Mouse (Mus musculus): Measurements from ENCODE around the gene Zfp239.
"Not testable (repeated sequence)": the region's sequence is repeated elsewhere in the genome, so short reads cannot be mapped to it uniquely, and the experiment has no call there.

The Zfp239 gene

DNA sequence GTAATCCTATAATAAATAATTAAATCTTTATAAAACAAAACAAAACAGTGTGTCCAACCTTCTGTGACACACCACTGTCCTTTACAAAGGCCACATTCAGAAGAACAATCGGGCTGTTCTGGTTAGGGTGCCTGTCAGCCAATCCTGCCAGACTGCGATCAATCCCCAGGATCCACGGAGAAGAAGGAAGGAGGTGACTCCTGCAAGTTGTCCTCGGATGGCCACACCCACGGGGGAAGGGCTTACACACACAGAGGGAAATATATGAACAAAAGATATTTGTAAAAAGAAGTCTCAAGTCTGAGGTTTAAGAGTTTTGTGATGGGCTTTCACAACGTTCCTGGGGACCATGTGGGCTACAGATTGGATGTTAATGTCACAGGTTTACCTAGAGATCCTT is at the start of gene Zfp239:
Gene Zfp239 (plus strand): TSS at position 253 of the 400 bp plus-strand sequence.
- in situ Hi-C loops (cut with MboI): no loop called here

DNA sequence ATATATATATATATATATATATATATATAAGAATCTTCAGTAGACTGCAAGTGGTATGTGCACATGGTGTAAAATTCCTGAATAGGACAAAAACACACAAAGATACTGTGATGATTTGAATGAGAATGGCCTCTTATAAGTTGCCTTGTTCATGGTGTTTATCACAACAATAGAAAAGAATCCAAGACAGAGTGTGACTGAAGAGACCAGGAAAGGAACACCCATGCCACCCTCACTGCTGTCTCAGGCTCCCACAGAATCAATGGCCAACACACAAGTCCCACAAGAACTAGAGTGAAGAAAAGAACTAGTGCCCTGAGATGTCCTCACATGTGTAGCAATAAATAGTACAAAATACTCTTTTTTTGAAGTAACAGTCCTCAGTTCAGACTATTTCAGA is 47.2 kb upstream of the Zfp239 start:
- in situ Hi-C loops (cut with MboI): no loop called here

DNA sequence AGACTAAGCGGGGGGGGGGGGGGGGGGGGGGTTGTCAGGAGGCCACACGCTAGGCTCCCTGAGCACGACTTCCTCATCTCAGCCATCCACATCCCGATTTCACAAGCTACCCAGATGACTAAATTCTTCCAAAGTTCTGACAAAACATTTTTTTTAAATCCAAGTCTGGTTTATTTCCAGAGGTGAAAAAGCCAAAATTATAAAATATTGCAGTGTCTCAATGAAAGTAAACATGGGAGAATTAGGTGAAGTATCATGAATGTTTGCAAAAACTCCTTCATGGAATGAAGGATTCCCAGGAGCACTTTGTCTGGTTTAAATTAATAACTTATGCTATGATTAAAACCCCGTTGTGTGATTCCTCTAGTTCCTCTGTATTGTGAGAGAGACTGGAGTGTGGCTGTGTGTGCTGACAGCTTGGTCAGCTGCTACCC is 44.8 kb upstream of the Zfp239 start:
- in situ Hi-C loops (cut with MboI): no loop called here

DNA sequence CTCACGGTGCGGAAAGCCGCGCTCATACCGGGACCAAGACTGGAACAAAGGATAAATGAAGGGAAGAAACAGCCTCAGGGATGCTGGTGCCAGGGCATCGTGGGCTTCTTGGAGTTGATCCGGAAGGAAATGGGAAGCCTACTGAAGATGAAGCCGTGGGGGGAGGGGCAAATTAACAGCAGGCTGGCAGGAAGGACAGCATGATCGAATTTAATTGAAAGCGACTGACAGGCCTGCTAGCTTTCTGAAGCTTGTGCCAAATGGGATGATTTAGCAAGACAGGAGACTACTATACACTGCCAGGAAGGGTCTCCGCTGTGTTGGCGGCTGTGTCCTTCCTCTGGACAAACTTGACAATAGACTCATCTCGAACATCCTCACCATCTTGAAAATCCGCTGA is 41.6 kb upstream of the Zfp239 start:
- in situ Hi-C loops (cut with MboI): no loop called here

DNA sequence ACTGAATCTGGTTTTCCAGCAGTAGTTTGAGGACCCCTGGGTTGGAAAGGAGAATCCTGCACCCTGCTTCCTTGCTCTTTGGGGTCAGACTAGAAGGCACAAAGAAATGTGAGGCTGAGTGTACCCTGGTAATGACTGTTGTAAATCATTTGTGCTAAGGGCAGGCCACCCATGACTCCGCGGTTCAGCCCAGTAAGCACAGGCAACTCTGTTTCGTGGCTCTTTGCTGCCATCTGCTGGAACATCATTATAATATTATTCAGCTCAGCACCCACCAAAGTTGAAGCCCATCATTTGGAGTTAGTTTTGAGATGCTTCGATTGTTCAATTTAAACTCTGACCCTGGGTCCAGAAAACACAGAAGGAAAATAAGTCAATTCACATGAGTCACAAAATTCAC is 36.5 kb upstream of the Zfp239 start:
- in situ Hi-C loops (cut with MboI): no loop called here

DNA sequence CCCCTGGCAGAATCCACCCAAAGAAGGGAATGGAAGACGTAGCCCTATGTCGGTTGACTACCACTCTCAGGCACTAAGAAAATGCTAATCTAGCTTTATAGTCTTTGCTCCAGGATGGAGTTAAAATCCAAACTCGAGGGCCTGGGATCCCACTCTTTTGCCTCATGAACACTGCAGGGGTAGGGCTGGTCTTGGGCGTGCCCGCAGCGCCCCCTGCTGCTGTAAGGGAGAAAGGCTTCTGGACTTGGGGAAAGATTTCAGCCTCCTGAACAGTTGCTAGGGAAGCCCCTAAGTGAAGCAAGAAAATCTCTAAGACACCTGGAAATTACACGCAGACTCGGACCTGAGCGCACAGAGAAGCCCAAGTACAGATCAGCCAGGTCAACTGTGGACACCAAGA is 33.6 kb upstream of the Zfp239 start:
- in situ Hi-C loops (cut with MboI): no loop called here

DNA sequence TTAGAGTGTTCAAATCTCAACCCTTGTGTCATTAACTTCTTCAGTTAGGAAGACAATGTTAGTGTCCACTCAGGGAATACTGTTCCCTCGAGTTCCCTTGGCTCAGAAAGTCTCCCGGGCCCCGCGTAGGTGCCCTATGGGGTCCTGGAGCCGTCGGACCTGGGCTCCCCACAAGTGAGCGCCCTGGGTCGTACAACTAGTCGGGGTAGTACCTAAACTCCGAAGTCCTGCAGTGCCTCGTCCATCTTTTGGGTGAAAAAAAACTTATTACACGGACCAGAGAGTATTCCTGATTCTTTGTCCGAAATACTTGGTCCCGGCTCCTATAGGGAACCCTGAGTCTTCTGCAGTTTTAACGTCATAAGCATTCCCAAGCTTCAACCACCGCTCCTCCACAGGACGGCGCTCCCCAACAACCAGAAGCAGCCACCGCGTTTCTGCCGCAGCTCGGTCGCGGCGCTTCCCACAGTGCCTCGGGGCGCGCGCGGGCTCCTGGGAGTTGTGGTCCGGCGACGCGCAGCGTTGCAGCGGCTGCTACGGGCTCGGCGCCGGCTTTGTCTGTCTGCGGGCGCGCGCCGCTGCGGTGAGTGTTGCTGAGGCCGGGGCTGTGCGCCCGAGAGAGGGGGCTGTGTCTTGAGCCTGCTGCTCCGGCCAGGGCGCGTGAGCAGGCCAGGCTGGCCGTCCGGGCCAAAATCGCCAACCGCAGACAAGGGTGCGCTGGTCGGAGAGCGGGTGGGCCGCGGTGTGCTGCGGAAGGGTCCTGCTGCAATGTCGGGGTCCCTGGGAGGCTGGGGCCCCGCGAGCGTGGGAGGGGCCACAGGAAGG is 21.0 kb upstream of the Zfp239 start, which contains the start of gene Zfp637:
Gene Zfp637 (plus strand): TSS at position 495 of the 825 bp plus-strand sequence.
- in situ Hi-C loops (cut with MboI): no loop called here

DNA sequence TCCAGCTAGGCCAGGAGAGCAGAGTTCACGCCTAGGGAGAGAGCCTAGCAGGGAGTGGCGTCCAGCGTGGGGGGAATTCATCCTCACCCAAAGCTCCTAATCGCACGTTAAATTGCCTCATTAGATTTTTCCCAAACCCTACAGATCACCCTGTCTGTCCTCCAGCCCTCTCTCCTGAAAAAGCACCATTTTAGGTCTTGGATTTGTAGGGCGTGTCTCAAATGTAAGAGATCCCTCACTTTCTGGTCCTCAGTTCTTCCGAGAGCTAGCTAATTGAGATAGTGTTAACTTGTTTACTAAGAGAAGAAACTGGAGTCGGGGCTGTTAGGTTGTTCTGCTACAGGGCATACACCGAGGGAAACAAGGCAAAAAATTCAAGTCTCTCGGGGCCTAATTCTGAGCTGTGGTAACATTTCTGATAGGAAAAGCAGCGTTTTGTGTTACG is 20.4 kb upstream of the Zfp239 start:
- in situ Hi-C loops (cut with MboI): no loop called here

DNA sequence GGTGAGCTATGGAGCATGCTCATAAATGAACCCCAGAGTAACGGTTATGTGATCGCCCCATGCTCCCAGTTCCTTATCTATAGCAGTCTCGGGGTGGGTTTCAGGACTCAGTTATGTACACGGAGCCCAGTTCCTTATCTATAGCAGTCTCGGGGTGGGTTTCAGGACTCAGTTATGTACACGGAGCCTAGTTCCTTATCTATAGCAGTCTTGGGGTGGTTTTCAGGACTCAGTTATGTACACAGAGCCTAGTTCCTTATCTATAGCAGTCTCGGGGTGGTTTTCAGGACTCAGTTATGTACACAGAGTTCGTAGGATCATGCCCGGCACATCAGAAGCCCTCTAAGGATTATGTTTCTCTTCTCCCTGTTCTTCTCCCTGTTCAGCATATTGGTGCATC is 17.3 kb upstream of the Zfp239 start:
- in situ Hi-C loops (cut with MboI): no loop called here

DNA sequence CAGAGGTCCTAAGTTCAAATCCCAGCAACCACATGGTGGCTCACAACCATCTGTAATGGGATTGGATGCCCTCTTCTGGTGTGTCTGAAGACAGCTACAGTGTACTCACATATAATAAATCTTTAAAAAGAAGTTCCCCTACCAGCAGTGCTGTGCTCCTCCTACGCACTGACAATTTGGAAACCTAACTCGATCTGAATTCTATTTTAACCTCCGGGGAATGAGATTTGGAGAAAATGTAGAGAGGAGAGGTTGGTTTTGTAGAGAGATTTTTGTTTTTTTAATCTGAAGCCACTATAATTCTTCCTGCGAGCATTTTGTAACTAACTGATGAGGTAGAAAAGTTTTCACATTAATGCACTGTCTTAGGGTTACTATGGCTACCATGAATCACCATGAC is 15.2 kb upstream of the Zfp239 start:
- in situ Hi-C loops (cut with MboI): not testable (repeated sequence)

DNA sequence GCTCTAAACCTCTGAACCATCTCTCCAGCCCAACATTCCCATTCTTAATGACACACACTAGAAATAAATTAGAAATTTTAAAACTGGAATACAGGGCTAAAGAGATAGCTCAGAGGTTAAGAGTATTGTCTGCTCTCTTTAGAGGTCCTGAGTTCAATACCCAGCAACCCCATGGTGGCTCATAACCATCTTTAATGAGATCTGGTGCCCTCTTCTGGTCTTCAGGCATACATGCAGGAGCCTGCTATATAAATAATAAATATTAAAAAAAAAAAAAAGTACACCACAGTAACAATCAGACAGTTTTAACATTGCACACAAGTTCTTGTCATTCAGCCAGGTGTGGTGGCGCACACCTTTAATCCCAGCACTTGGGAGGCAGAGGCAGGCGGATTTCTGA is 14.1 kb upstream of the Zfp239 start:
- in situ Hi-C loops (cut with MboI): no loop called here

DNA sequence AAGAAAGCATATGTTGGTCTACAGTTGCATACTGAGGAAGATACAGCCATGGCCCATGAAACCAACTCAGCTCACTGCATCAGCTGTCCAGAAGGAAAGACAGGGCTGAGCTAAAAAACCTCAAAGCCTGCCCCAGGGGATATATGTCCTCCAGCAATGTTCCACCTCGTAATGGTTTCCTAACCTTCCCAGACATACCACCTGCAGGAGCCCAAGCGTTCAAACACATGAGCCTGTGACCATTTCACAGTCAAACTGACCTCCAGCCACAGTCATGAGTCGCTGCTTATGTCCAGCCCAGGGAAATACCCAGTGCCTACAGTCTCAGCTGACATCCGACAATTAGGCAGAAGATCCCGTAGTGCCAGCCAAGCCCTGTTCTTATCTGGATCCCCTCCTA is 13.3 kb upstream of the Zfp239 start:
- in situ Hi-C loops (cut with MboI): no loop called here

DNA sequence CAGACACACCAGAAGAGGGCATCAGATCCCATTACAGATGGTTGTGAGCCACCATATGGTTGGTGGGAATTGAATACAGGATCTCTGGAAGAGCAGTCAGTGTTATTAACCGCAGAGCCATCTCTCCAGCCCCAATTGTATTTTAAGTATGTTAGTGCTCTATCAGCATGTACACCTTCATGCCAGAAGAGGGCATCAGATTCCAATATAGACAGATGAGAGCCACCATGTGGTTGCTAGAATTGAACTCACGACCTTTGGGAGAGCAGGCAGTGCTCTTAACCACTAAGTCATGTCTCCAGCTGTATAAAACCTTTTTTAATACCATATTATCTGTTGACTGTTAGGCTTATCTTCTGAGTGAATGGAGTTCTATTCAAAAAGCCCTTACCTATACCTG is 10.2 kb upstream of the Zfp239 start:
- in situ Hi-C loops (cut with MboI): no loop called here

DNA sequence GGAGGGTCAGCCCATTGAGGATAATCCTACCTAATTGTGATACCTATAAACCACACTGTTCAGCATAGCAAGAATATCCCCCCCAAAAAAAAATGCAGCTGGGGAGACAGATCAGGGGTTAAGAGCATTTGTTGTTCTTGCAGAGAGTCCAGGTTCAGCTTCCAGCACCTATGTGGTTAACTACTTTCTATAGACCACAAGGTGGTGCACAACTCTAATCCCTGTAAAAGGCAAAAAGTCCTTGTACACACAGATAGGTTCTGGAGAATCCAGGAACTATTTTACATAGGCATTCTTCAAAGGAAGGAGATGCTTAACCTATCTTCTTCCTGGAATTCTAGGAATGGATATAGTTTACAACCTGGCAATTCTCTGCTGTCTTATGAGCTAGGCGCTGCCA is 3.9 kb upstream of the Zfp239 start:
- in situ Hi-C loops (cut with MboI): no loop called here

DNA sequence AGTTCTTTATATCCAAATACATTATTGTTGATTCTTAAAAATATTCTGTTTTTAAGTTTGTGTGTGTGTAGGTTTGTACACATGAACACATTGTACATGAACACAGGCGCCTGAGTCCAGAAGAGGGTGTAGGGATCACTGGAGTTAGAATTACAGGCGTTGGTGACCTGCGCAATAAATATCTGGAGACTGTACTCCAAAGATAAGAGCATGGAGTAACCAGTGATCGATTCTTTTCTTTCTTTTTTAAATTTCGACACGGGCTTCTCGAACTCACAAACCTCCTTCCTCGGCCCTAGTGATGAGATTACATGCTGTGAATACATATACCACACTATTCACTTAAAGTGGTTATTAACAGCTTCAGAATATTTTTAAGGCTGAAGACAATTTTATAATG is 565 bp downstream of the Zfp239 start:
- in situ Hi-C loops (cut with MboI): no loop called here

DNA sequence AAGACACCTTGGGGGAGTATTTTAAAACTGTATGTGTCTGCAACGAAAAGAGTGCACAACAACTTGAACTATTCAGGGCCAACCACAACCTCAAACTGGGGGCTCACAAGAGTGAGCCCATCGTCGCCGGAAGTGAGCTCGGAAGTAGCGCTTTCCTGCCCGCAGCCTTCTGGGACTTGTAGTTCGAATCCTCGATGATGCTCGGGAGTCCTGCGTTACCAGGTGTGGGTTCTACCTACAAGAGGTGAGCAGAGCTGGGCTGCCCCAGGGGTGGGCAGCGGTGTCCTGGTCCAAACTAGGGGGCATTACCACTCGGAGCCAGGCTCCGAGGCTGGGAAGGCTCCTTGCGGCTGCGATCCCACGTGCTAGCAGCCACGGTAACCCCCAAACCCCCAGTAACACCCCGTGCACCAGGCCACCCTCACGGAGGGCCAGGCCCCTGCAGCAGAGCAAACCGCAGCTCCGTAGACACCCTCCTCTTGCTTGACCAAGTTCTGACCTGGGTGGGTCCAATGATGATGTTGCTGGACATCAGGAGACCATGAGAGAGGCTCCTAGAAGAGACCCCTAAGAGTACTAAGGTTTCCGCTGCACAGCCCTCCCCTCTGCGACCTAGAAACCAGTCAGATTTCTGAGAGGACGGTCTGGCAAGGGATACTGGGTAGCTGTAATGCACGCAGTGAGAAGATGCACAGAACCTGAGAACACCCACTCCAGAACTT is 1.2 kb downstream of the Zfp239 start:
- in situ Hi-C loops (cut with MboI): no loop called here

DNA sequence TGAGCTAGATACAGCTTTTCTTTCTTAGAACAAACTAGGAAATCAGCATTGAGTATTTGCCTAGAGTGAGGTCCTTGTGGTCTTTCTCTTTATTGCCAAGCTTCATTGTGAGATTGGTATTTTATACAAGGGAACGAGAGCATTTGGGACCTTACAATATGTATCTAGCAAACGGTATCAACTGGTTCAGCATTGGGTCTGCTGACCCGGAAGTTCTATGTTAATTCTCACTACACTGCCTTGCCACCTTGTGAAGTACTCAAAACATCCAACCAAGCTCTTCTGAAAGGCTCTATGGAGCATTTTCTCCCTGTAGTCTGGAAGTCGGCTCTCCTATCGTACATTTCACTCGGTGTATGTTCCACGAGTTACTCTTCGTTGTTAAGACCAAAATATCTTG is 1.9 kb downstream of the Zfp239 start:
- in situ Hi-C loops (cut with MboI): no loop called here

DNA sequence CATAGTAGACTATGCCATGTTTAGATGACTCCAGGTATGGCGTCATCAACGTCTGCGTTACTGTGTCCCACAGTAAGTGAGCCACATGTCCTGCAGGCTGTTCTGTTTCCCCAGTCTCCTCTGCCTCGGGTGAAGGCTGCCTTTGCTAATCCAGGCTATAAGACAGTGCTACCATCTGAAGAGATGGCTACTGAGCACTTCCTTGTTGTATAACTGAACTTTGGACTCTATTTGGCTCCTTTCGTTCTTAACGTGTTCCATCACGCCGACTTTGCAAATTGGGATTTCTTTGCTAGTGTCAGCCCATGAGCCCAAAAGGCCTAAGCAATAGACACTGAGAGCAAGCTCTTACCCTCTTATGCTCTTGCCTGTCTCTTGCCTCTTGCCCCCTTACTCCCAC is 6.3 kb downstream of the Zfp239 start:
- in situ Hi-C loops (cut with MboI): no loop called here

DNA sequence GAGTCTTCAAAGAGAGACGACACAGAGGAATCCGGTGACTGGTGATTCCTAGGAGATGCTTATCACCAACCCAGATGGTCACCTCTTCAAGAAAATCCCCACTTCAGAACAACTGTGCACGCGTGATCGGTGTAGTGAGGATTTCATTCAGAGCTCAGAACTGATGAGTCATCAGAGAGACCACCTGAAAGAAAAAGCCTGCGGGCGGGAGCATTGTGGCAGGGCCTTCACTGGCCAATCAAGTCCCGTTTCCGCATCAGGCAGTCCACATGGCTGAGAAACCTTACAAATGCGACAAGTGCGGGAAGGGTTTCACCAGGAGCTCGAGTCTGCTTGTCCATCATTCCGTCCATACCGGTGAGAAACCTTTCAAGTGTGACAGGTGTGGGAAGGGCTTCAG is 9.1 kb downstream of the Zfp239 start:
- in situ Hi-C loops (cut with MboI): no loop called here

DNA sequence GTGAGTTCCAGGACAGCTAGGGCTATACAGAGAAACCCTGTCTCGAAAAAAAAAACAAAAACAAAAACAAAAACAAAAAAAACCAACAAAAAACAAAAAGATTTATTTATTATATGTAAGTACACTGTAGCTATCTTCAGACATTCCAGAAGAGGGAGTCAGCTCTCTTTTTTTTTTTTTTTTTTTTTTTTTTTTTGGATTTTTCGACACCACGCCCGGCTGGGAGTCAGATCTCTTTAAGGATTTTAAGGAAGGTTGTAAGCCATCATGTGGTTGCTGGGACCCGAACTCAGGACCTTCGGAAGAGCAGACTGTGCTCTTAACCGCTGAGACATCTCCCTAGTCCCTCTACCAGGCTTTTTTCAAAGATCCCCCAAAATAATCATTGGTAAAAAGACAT is 11.6 kb downstream of the Zfp239 start:
- in situ Hi-C loops (cut with MboI): not testable (repeated sequence)

DNA sequence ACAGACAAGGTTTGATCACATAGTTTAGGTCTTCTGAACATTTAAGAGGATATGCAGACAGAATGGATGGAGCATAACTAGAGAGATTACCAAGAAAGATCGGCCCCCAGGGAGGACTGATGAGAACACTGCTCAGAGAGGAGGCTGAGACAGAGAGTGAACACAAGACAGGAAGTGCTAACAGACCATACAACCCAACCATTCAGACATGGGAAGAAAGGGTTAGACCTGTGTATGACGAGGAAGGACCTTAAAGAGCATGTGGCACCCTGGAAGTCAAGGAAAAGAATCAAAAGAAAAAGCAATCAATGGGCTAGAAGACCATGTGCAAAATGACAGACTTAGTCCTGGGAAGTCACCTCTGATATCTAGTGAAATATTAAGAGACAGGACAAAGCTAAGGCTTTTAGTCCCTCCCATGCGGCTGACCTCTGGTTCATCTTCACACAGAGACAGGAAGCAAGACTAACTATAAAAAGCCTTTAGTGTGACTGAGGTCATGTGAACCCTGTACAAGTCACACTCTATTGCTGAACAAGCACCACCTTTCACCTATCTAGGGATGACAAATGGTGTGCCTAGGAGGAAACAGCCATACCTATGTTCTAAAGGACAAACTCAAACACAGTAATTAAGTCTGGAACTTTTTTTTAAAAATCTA is 12.9 kb downstream of the Zfp239 start:
- in situ Hi-C loops (cut with MboI): no loop called here

DNA sequence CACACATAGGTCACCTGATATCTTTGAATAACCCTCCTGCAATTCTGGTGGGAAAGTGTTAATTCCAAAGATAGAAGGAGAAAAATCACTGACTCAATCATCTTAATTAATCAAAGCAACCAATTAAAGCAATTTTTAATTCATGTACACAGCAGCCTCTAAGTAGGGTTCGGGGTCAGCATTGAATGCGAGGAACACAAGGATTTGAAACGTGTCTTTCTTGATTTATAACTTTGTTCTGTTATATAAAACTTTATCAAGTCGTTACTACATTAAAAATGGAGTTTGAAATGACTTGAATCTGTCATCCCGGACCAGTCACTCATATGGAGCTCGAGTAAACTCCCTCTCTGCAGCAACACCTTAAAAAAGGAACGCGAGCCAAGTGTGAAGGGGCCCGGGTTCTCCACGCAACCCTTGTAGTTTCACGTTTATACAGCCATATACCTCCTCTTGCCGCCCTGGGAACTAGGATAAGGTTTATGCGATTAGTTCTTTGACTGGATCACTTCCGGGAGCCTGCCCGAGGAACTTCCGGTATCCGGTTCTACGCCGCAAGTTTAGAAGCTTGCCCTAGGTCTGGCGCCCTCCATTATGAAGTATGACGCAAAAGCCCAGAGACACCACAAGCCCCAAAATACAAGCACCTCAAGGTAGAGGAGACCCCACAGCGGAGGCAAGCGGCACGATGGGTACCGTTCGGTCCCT is 17.0 kb downstream of the Zfp239 start:
- in situ Hi-C loops (cut with MboI): no loop called here
